Mouse (Mus musculus) erythroblast, embryonic 14.5 days (primary cell): ENCODE results near the gene Cab39l.

ENCODE experiments used
- GATA1 ChIP-seq: IDR thresholded peaks from 2 replicates; pipeline ENCODE4 v1.6.1; 2012; ENCODE audit warnings: low read length, inconsistent platforms, mixed read lengths
- TAL1 ChIP-seq: IDR thresholded peaks from 3 replicates; pipeline ENCODE4 v1.6.1; 2012; ENCODE audit warnings: low read length, inconsistent platforms, mixed read lengths

DNA sequence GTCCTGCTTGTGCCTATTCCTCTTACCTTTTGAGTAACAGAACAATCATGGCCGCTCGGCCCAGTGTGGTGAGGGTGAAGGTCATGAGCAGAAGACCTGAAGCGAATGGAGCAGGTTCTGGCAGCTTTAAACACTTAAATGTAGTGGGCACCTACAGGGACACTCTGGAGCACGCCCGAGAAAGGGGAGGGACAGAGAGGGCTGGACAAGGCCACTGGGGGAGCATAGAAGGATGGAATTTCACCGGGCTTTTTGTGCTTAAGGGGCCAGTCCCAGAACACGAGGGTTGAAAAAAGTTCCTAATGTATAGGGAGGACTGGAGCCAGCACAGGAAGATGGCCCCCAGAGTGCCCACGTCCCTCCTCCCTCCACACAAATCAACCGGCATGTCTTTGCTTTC is 193.2 kb downstream of the Cab39l start:
- no peak for TF ChIP-seq GATA1
- TF ChIP-seq TAL1 = no peak
